Comparison of ENCODE assay signal across 7 mouse cellular contexts in genomic region chr7:34570114-34571065, GRCm38 (mm10).
DNase-seq lines count a peak whose midpoint lies in the region; ATAC-seq and TF ChIP-seq lines count a peak whose summit lies in the region.

No protein-coding gene starts in this region.

- TF ChIP-seq CTCF in kidney, postnatal 0 days (IDR thresholded peaks at IDR 0.05; ENCODE audit: low read depth) = no peak

- peak overlapping the region; percentile 48 for H3K4me3 ChIP-seq in forebrain, embryonic 10.5 days
- H3K4me3 ChIP-seq in heart, embryonic 15.5 days = peak overlapping the region; percentile 38
- H3K4me3 ChIP-seq in kidney, postnatal 0 days (replicated peaks; ENCODE audit: low read depth, low read length) = peak overlapping the region; percentile 25
- H3K4me3 ChIP-seq in liver, embryonic 13.5 days (replicated peaks) = peak overlapping the region; percentile 16; the same call in 1 of the 2 replicates
- peak overlapping the region; percentile 16; the same call in 1 of the 2 replicates for H3K4me3 ChIP-seq in neural tube, embryonic 14.5 days (ENCODE audit: low read depth, low read length)

- H3K27me3 ChIP-seq in forebrain, embryonic 10.5 days (ENCODE audit: poor library complexity, severe bottlenecking) = no peaks in the 10 kb centered on the region
- peaks cover 7% of the 10 kb centered on the region; the same call in 1 of the 2 replicates for H3K27me3 ChIP-seq in heart, embryonic 15.5 days
- no peaks in the 10 kb centered on the region for H3K27me3 ChIP-seq in kidney, postnatal 0 days (ENCODE audit: insufficient read depth, low read length)
- peaks cover 10% of the 10 kb centered on the region; the same call in 1 of the 2 replicates for H3K27me3 ChIP-seq in liver, embryonic 13.5 days
- H3K27me3 ChIP-seq in neural tube, embryonic 14.5 days (ENCODE audit: control insufficient read depth, insufficient read depth, low read length) = no peaks in the 10 kb centered on the region

- H3K4me1 ChIP-seq in forebrain, embryonic 10.5 days = peaks cover 30% of the 10 kb centered on the region
- peaks cover 19% of the 10 kb centered on the region for H3K4me1 ChIP-seq in heart, embryonic 15.5 days (replicated peaks)
- peaks cover 18% of the 10 kb centered on the region for H3K4me1 ChIP-seq in kidney, postnatal 0 days (replicated peaks; ENCODE audit: insufficient read depth, low read length)
- no peaks in the 10 kb centered on the region for H3K4me1 ChIP-seq in liver, embryonic 13.5 days (replicated peaks)
- peaks cover 13% of the 10 kb centered on the region; the same call in 1 of the 2 replicates for H3K4me1 ChIP-seq in neural tube, embryonic 14.5 days (ENCODE audit: control insufficient read depth, insufficient read depth, low read length)

- H3K36me3 ChIP-seq in forebrain, embryonic 10.5 days (replicated peaks) = no peaks in the 10 kb centered on the region
- H3K36me3 ChIP-seq in heart, embryonic 15.5 days = no peaks in the 10 kb centered on the region
- H3K36me3 ChIP-seq in kidney, postnatal 0 days (ENCODE audit: insufficient read depth, low read length) = no peaks in the 10 kb centered on the region
- H3K36me3 ChIP-seq in liver, embryonic 13.5 days = no peaks in the 10 kb centered on the region
- H3K36me3 ChIP-seq in neural tube, embryonic 14.5 days (ENCODE audit: control insufficient read depth, insufficient read depth, low read length) = no peaks in the 10 kb centered on the region

- H3K27ac ChIP-seq in forebrain, embryonic 10.5 days = peak overlapping the region; percentile 91
- peak overlapping the region; percentile 25; the same call in 1 of the 2 replicates for H3K27ac ChIP-seq in heart, embryonic 15.5 days
- peak overlapping the region; percentile 90 for H3K27ac ChIP-seq in kidney, postnatal 0 days
- H3K27ac ChIP-seq in liver, embryonic 13.5 days = no peak overlapping the region
- no peak overlapping the region; the same call in 1 of the 2 replicates for H3K27ac ChIP-seq in neural tube, embryonic 14.5 days (ENCODE audit: low read depth, low read length)

- peak; percentile 66 to 80 for DNase-seq in adrenal gland, postnatal 36 days
- peak; percentile 86 for DNase-seq in forebrain, embryonic 10.5 days (ENCODE audit: extremely low spot score, low spot score)
- peak; percentile 75 for DNase-seq in kidney, postnatal 0 days (ENCODE audit: low spot score)
- DNase-seq in liver, embryonic 13.5 days = no peak
- peak; percentile 70 for DNase-seq in urinary bladder, postnatal 25 days (ENCODE audit: low spot score)

- peak; percentile 59 for ATAC-seq in heart, embryonic 15.5 days (replicated peaks; ENCODE audit: insufficient number of reproducible peaks, insufficient read depth, low FRiP score, low read depth)
- ATAC-seq in kidney, postnatal 0 days (replicated peaks; ENCODE audit: low FRiP score, low read depth) = peak; percentile 94
- 0 out of 2 replicates have a peak, but pooled peaks have one; percentile 36 for ATAC-seq in liver, embryonic 13.5 days (ENCODE audit: low read depth)
- ATAC-seq in neural tube, embryonic 14.5 days (ENCODE audit: low read depth) = peak; percentile 88

- peaks cover 15% of the 10 kb centered on the region; the same call in 1 of the 2 replicates for H3K9me3 ChIP-seq in forebrain, embryonic 10.5 days
- H3K9me3 ChIP-seq in heart, embryonic 15.5 days (replicated peaks) = no peaks in the 10 kb centered on the region
- H3K9me3 ChIP-seq in kidney, postnatal 0 days (replicated peaks; ENCODE audit: low read length) = no peaks in the 10 kb centered on the region
- no peaks in the 10 kb centered on the region for H3K9me3 ChIP-seq in liver, embryonic 13.5 days (replicated peaks)
- no peaks in the 10 kb centered on the region for H3K9me3 ChIP-seq in neural tube, embryonic 14.5 days (ENCODE audit: control insufficient read depth, low read length)

- H3K4me2 ChIP-seq in heart, embryonic 15.5 days = peak overlapping the region; percentile 80
- H3K4me2 ChIP-seq in kidney, postnatal 0 days (ENCODE audit: low read length) = peak overlapping the region; percentile 60
- peak overlapping the region; percentile 51 for H3K4me2 ChIP-seq in liver, embryonic 13.5 days
- H3K4me2 ChIP-seq in neural tube, embryonic 14.5 days (ENCODE audit: low read depth, low read length) = peak overlapping the region; percentile 48

- 2% methylated on average over 43 of the region's 43 CpGs for WGBS in forebrain, embryonic 10.5 days
- 1% methylated on average over 43 of the region's 43 CpGs for WGBS in heart, embryonic 15.5 days
- WGBS in kidney, postnatal 0 days = 3% methylated on average over 43 of the region's 43 CpGs
- WGBS in liver, embryonic 13.5 days (ENCODE audit: insufficient replicate concordance) = 4% methylated on average over 43 of the region's 43 CpGs
- under 1% methylated on average over 40 of the region's 43 CpGs for WGBS in neural tube, embryonic 14.5 days

- H3K9ac ChIP-seq in heart, embryonic 15.5 days = peak overlapping the region; percentile 58
- H3K9ac ChIP-seq in kidney, postnatal 0 days (ENCODE audit: low read depth, low read length) = peak overlapping the region; percentile 46; the same call in 1 of the 2 replicates
- H3K9ac ChIP-seq in liver, embryonic 13.5 days = no peak overlapping the region
- H3K9ac ChIP-seq in neural tube, embryonic 14.5 days (replicated peaks; ENCODE audit: low read depth, low read length) = no peak overlapping the region; the same call in none of the 2 replicates

Comparison
In these comparisons a context has a peak if more than half of its experiments do, and no peak if none do; other contexts are left out.
1. H3K27ac ChIP-seq: peak in forebrain, embryonic 10.5 days (single experiment), heart, embryonic 15.5 days (single experiment) and kidney, postnatal 0 days (single experiment); none in liver, embryonic 13.5 days (single experiment) and neural tube, embryonic 14.5 days (single experiment).
2. ATAC-seq: peak in every context shown above with its lines; median percentile 94 in kidney, postnatal 0 days; 88 in neural tube, embryonic 14.5 days; 59 in heart, embryonic 15.5 days; 36 in liver, embryonic 13.5 days.
3. H3K9ac ChIP-seq: peak in heart, embryonic 15.5 days (single experiment) and kidney, postnatal 0 days (single experiment); none in liver, embryonic 13.5 days (single experiment) and neural tube, embryonic 14.5 days (single experiment).
4. Peak in every context shown above with its lines, with median percentiles within 50 percentile points of each other: H3K4me3 ChIP-seq and H3K4me2 ChIP-seq.